In the genomic region with DNA sequence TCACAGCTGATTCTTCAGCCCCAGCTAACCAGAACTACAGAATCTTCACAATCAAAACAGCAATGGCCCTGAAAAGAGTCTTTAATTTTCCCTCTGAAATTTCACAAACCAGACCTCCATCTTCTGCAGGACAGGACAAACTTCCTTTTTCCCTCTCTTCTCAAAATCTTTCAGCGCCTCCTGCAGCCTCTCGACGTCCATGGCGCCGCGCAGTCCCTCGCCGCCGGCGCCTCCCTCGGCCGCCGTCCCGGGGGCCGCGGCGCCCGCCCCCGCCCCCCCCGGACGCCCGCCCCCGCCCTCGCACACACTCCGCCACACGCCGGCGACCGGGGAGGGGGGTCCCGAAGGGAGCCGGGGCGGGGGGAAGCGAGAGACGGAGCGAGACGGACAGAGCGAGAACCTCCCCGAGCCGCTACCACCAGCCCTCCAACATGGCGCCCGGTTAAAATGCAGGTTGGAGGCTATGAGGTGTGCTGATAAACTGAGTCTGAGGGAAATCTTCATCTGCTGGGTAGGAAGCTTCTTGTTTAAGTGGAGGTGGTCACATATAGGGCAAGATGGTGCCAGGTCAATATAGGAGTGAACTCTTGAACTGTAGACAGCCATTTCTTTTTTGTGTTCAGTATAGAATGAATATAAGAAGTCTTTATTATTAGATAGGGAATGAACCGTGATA, we compare ENCODE assay signal across 8 mouse cellular contexts. TPM values are rescaled to one million over a fixed set of nuclear protein-coding genes. Genes with fewer than 3 reads are reported as not detected.
DNase-seq lines count a peak whose midpoint lies in the region; ATAC-seq and TF ChIP-seq lines count a peak whose summit lies in the region.
"Not testable (repeated sequence)": the region's sequence is repeated elsewhere in the genome, so short reads cannot be mapped to it uniquely, and the experiment has no call there.

No protein-coding gene starts in this region.

- TF ChIP-seq EP300 in liver, postnatal 0 days (IDR thresholded peaks at IDR 0.05; ENCODE audit: low read depth), result not testable (repeated sequence)

- H3K36me3 ChIP-seq in ES-E14 (ENCODE audit: control insufficient read depth, insufficient read depth, low read length, poor library complexity, severe bottlenecking); forebrain, embryonic 14.5 days (ENCODE audit: control insufficient read depth, insufficient read depth, low read length); kidney, embryonic 16.5 days (ENCODE audit: insufficient read depth, low read length); liver, postnatal 0 days (replicated peaks; ENCODE audit: insufficient read depth, low read length); midbrain, embryonic 16.5 days (ENCODE audit: control insufficient read depth, insufficient read depth, low read length); splenic B cell, adult 2 months (ENCODE audit: control insufficient read depth, insufficient read depth, low read length, poor library complexity, severe bottlenecking): not testable (repeated sequence)

- H3K9me3 ChIP-seq in ES-E14 (ENCODE audit: control insufficient read depth, insufficient read depth, low read depth, low read length); forebrain, embryonic 14.5 days (replicated peaks; ENCODE audit: control insufficient read depth, low read length); kidney, embryonic 16.5 days (ENCODE audit: low read length); liver, postnatal 0 days (ENCODE audit: low read length); midbrain, embryonic 16.5 days (replicated peaks; ENCODE audit: control insufficient read depth, low read length, poor library complexity, severe bottlenecking): not testable (repeated sequence)

- in situ Hi-C loops in ES-E14 (cut with MboI; ENCODE audit: low sequenced_read_pairs in 2 of 2, unreplicated experiment in 2 of 2), result not testable (repeated sequence)

- H3K9ac ChIP-seq in ES-E14 (ENCODE audit: insufficient read depth, low read depth, low read length, poor library complexity, severe bottlenecking), result peak overlapping the region; percentile 79
- peak overlapping the region; percentile 61 for H3K9ac ChIP-seq in forebrain, embryonic 14.5 days (ENCODE audit: low read length)
- H3K9ac ChIP-seq in kidney, embryonic 16.5 days (replicated peaks; ENCODE audit: low read length), result peak overlapping the region; percentile 67
- H3K9ac ChIP-seq in liver, postnatal 0 days (replicated peaks), result peak overlapping the region; percentile 67
- peak overlapping the region; percentile 63; the same call in 1 of the 2 replicates for H3K9ac ChIP-seq in midbrain, embryonic 16.5 days (ENCODE audit: low read depth, low read length)

- not testable (repeated sequence) for H3K4me1 ChIP-seq in ES-E14 (ENCODE audit: control insufficient read depth in 2 of 2, insufficient read depth in 2 of 2, low read length in 2 of 2, poor library complexity in 1 of 2); forebrain, embryonic 14.5 days (ENCODE audit: control insufficient read depth, insufficient read depth, low read length); liver, postnatal 0 days (ENCODE audit: insufficient read depth); midbrain, embryonic 16.5 days (ENCODE audit: control insufficient read depth, insufficient read depth, low read length)
- peaks cover 17% of the 10 kb centered on the region for H3K4me1 ChIP-seq in kidney, embryonic 16.5 days (ENCODE audit: insufficient read depth, low read length)

- not testable (repeated sequence) for H3K27me3 ChIP-seq in forebrain, embryonic 14.5 days (replicated peaks; ENCODE audit: control insufficient read depth, insufficient read depth, low read length); kidney, embryonic 16.5 days (ENCODE audit: insufficient read depth, low read length); liver, postnatal 0 days (ENCODE audit: insufficient read depth, low read length); midbrain, embryonic 16.5 days (ENCODE audit: control insufficient read depth, insufficient read depth, low read depth, low read length); splenic B cell, adult 2 months (ENCODE audit: control insufficient read depth, insufficient read depth, low read length, poor library complexity, severe bottlenecking)

- WGBS in forebrain, embryonic 14.5 days, result 2% methylated on average over 33 of the region's 42 CpGs
- 2% methylated on average over 20 of the region's 42 CpGs for WGBS in kidney, embryonic 16.5 days
- WGBS in liver, postnatal 0 days (ENCODE audit: insufficient replicate concordance), result 5% methylated on average over 20 of the region's 42 CpGs
- 8% methylated on average over 18 of the region's 42 CpGs for WGBS in midbrain, embryonic 16.5 days

- peak overlapping the region; percentile 49 to 69 for H3K4me3 ChIP-seq in ES-E14 (ENCODE audit: insufficient read depth in 1 of 2, low read depth in 1 of 2, low read length in 2 of 2, poor library complexity in 1 of 2, severe bottlenecking in 1 of 2)
- H3K4me3 ChIP-seq in forebrain, embryonic 14.5 days (ENCODE audit: low read depth, low read length), result peak overlapping the region; percentile 37
- peak overlapping the region; percentile 52 for H3K4me3 ChIP-seq in kidney, embryonic 16.5 days (ENCODE audit: low read length)
- peak overlapping the region; percentile 49 for H3K4me3 ChIP-seq in liver, postnatal 0 days (ENCODE audit: low read depth, low read length)
- peak overlapping the region; percentile 42 for H3K4me3 ChIP-seq in midbrain, embryonic 16.5 days (ENCODE audit: low read depth, low read length)

- H3K27ac ChIP-seq in ES-E14 (ENCODE audit: insufficient read depth, low read depth, low read length, poor library complexity, severe bottlenecking), result not testable (repeated sequence)
- peak overlapping the region; percentile 35; the same call in 1 of the 2 replicates for H3K27ac ChIP-seq in forebrain, embryonic 14.5 days (ENCODE audit: low read depth, low read length)
- H3K27ac ChIP-seq in kidney, embryonic 16.5 days (ENCODE audit: low read length), result peak overlapping the region; percentile 83
- H3K27ac ChIP-seq in liver, postnatal 0 days (ENCODE audit: low read depth), result peak overlapping the region; percentile 82
- H3K27ac ChIP-seq in midbrain, embryonic 16.5 days (ENCODE audit: low read length), result peak overlapping the region; percentile 66

- H3K4me2 ChIP-seq in forebrain, embryonic 14.5 days (ENCODE audit: low read length), result peak overlapping the region; percentile 40
- peak overlapping the region; percentile 51 for H3K4me2 ChIP-seq in kidney, embryonic 16.5 days (replicated peaks; ENCODE audit: low read depth, low read length)
- peak overlapping the region; percentile 52 for H3K4me2 ChIP-seq in liver, postnatal 0 days (ENCODE audit: low read depth, low read length)
- H3K4me2 ChIP-seq in midbrain, embryonic 16.5 days (ENCODE audit: low read length), result peak overlapping the region; percentile 43

- ATAC-seq in forebrain, embryonic 14.5 days, result peak; percentile 89
- ATAC-seq in hematopoietic stem cell, adult 5-6 weeks (replicated peaks in 1 of 2; ENCODE audit: insufficient read depth in 1 of 2, low FRiP score in 2 of 2, low TSS enrichment in 1 of 2, low read depth in 1 of 2, poor library complexity in 2 of 2, severe bottlenecking in 2 of 2), result peak; percentile 49 to 68; a peak in 2 of 4 replicates
- peak; percentile 85 for ATAC-seq in kidney, embryonic 16.5 days (ENCODE audit: low FRiP score, low TSS enrichment)
- ATAC-seq in liver, postnatal 0 days, result peak; percentile 81
- peak; percentile 80 for ATAC-seq in midbrain, embryonic 16.5 days

- peak; percentile 27; the same call in 1 of the 2 replicates for TF ChIP-seq CTCF in liver, postnatal 0 days (IDR thresholded peaks at IDR 0.05; ENCODE audit: low read depth)

- DNase-seq in ES-E14 (ENCODE audit: low read depth, low spot score); liver, postnatal 0 days: not testable (repeated sequence)
- peak; percentile 43 for DNase-seq in embryo, embryonic 10 days (ENCODE audit: low spot score)
- peak; percentile 36 for DNase-seq in forebrain, embryonic 14.5 days (ENCODE audit: low spot score)
- DNase-seq in splenic B cell, adult 2 months (ENCODE audit: low read depth, low spot score), result peak; percentile 37

RNA-seq across cellular contexts. Expression of a gene that starts 30.6 kb away (rescaled TPM):
- 26.2 and 36.1 TPM in 2 replicates for total RNA-seq in ES-E14 (2012; rRNA removed)
- 106 and 111 TPM in 2 replicates for polyA plus RNA-seq in forebrain, embryonic 14.5 days (2014; fragmentation: Nextera tagmentation; extraction: Ambion mirVana)
- total RNA-seq in hematopoietic stem cell, adult 5-6 weeks (2017), result 104 and 109 TPM in 2 replicates
- 117 and 120 TPM in 2 replicates for polyA plus RNA-seq in kidney, embryonic 16.5 days (2015; fragmentation: Nextera tagmentation; extraction: Ambion mirVana)
- polyA plus RNA-seq in liver, postnatal 0 days (2015; fragmentation: Nextera tagmentation; extraction: Ambion mirVana), result 56.8 and 57.7 TPM in 2 replicates
- 92.7 and 102 TPM in 2 replicates for polyA plus RNA-seq in midbrain, embryonic 16.5 days (2015; fragmentation: Nextera tagmentation; extraction: Ambion mirVana)

RNA-seq across cellular contexts. Expression of a gene that starts 33.3 kb away (rescaled TPM):
- total RNA-seq in ES-E14 (2012; rRNA removed), result 27.1 and 35.1 TPM in 2 replicates
- polyA plus RNA-seq in forebrain, embryonic 14.5 days (2014; fragmentation: Nextera tagmentation; extraction: Ambion mirVana), result 87.1 and 96.5 TPM in 2 replicates
- 15.6 and 19.4 TPM in 2 replicates for total RNA-seq in hematopoietic stem cell, adult 5-6 weeks (2017)
- 113 and 123 TPM in 2 replicates for polyA plus RNA-seq in kidney, embryonic 16.5 days (2015; fragmentation: Nextera tagmentation; extraction: Ambion mirVana)
- 46.8 and 50.3 TPM in 2 replicates for polyA plus RNA-seq in liver, postnatal 0 days (2015; fragmentation: Nextera tagmentation; extraction: Ambion mirVana)
- 117 and 127 TPM in 2 replicates for polyA plus RNA-seq in midbrain, embryonic 16.5 days (2015; fragmentation: Nextera tagmentation; extraction: Ambion mirVana)

RNA-seq across cellular contexts. Expression of a gene that starts 37.6 kb away (rescaled TPM):
- total RNA-seq in ES-E14 (2012; rRNA removed), result 35.2 and 43.5 TPM in 2 replicates
- polyA plus RNA-seq in forebrain, embryonic 14.5 days (2014; fragmentation: Nextera tagmentation; extraction: Ambion mirVana), result 127 and 143 TPM in 2 replicates
- total RNA-seq in hematopoietic stem cell, adult 5-6 weeks (2017), result 56.7 and 84.0 TPM in 2 replicates
- polyA plus RNA-seq in kidney, embryonic 16.5 days (2015; fragmentation: Nextera tagmentation; extraction: Ambion mirVana), result 96.7 and 100 TPM in 2 replicates
- polyA plus RNA-seq in liver, postnatal 0 days (2015; fragmentation: Nextera tagmentation; extraction: Ambion mirVana), result 20.4 and 24.1 TPM in 2 replicates
- polyA plus RNA-seq in midbrain, embryonic 16.5 days (2015; fragmentation: Nextera tagmentation; extraction: Ambion mirVana), result 65.9 and 76.5 TPM in 2 replicates
